Mouse (Mus musculus) MEL (cell line): Measurements from ENCODE around the gene Lrit3. TPM values are rescaled to one million over a fixed set of nuclear protein-coding genes. Genes with fewer than 3 reads are reported as not detected.

Experiments
- DNase-seq: peaks from one replicate; pipeline ENCODE4 v3.0.0; 2011; ENCODE audit warnings: low read depth, low spot score
- H3K27ac ChIP-seq: 2 replicates; pipeline ENCODE4 v1.5.1; 2012; ENCODE audit warnings: low read depth, mild to moderate bottlenecking, control low read depth, low read length, moderate library complexity; ENCODE audit not compliant: control insufficient read depth
- H3K27me3 ChIP-seq, 2 experiments: fragments of 150-350 bp in 1 of 2; sonication (generic) in 1 of 2; 2 replicates each; pipeline ENCODE4 v1.6.1; 2012; ENCODE audit warnings: low read length in 2 of 2, mild to moderate bottlenecking in 2 of 2, improper control_type of control experiment in 1 of 2, moderate library complexity in 1 of 2; ENCODE audit not compliant: insufficient read depth in 2 of 2, control insufficient read depth in 1 of 2
- H3K36me3 ChIP-seq, 2 experiments: 2 replicates each; pipeline ENCODE4 v1.6.1; 2012 to 2014; ENCODE audit warnings: low read length in 2 of 2, improper control_type of control experiment in 1 of 2, inconsistent platforms in 1 of 2, mild to moderate bottlenecking in 1 of 2; ENCODE audit not compliant: insufficient read depth in 2 of 2, control insufficient read depth in 1 of 2
- H3K4me1 ChIP-seq, 2 experiments: fragments of 150-350 bp in 1 of 2; sonication (generic) in 1 of 2; 2 replicates each; pipeline ENCODE4 v1.6.1; 2012; ENCODE audit warnings: low read length in 2 of 2, improper control_type of control experiment in 1 of 2, mild to moderate bottlenecking in 1 of 2; ENCODE audit not compliant: insufficient read depth in 2 of 2, control insufficient read depth in 1 of 2
- H3K4me3 ChIP-seq, 2 experiments: fragments of 150-350 bp in 1 of 2; sonication (generic) in 1 of 2; 2 replicates each; pipeline ENCODE4 v1.5.1; 2012; ENCODE audit warnings: low read depth in 2 of 2, low read length in 2 of 2, mild to moderate bottlenecking in 2 of 2, moderate library complexity in 2 of 2, control low read depth in 1 of 2, improper control_type of control experiment in 1 of 2; ENCODE audit not compliant: control insufficient read depth in 1 of 2, insufficient read depth in 1 of 2
- H3K79me2 ChIP-seq: 2 replicates; pipeline ENCODE4 v1.6.1; 2012; ENCODE audit warnings: mild to moderate bottlenecking, low read length, moderate library complexity; ENCODE audit not compliant: control insufficient read depth, poor library complexity, insufficient read depth
- H3K9ac ChIP-seq: 2 replicates; pipeline ENCODE4 v1.6.1; 2012; ENCODE audit warnings: low read depth, mild to moderate bottlenecking, control low read depth, low read length, moderate library complexity; ENCODE audit not compliant: control insufficient read depth, poor library complexity, severe bottlenecking
- H3K9me3 ChIP-seq: fragments of 150-350 bp; sonication (generic); replicated peaks from 2 replicates; pipeline ENCODE4 v1.6.1; 2012; ENCODE audit warnings: mild to moderate bottlenecking, low read length, improper control_type of control experiment, moderate library complexity; ENCODE audit not compliant: insufficient read depth
- BHLHE40 ChIP-seq: IDR thresholded peaks from 2 replicates; pipeline ENCODE4 v1.6.1; 2012; ENCODE audit warnings: low read depth, mild to moderate bottlenecking, inconsistent platforms, low read length, improper control_type of control experiment, borderline replicate concordance
- CHD1 ChIP-seq: IDR thresholded peaks from 2 replicates; pipeline ENCODE4 v1.6.1; 2012; ENCODE audit warnings: low read depth, mild to moderate bottlenecking, inconsistent platforms, low read length, improper control_type of control experiment
- CHD2 ChIP-seq: IDR thresholded peaks from 2 replicates; pipeline ENCODE4 v1.6.1; 2011; ENCODE audit warnings: low read length, improper control_type of control experiment
- ELF1 ChIP-seq: IDR thresholded peaks from 2 replicates; pipeline ENCODE4 v1.6.1; 2014; ENCODE audit warnings: low read depth, mild to moderate bottlenecking, inconsistent platforms, low read length, improper control_type of control experiment, moderate library complexity
- EP300 ChIP-seq, 2 experiments: IDR thresholded peaks; 2 replicates each; pipeline ENCODE4 v1.6.1; 2011; ENCODE audit warnings: improper control_type of control experiment in 2 of 2, low read length in 2 of 2, low read depth in 1 of 2, mild to moderate bottlenecking in 1 of 2
- GABPA ChIP-seq: IDR thresholded peaks from 2 replicates; pipeline ENCODE4 v1.6.1; 2012; ENCODE audit warnings: low read depth, mild to moderate bottlenecking, inconsistent platforms, low read length, improper control_type of control experiment, moderate library complexity
- HCFC1 ChIP-seq: IDR thresholded peaks from 2 replicates; pipeline ENCODE4 v1.6.1; 2012; ENCODE audit warnings: low read depth, mild to moderate bottlenecking, inconsistent platforms, low read length, improper control_type of control experiment, moderate library complexity
- JUND ChIP-seq: IDR thresholded peaks from 2 replicates; pipeline ENCODE4 v1.6.1; 2011; ENCODE audit warnings: low read depth, mild to moderate bottlenecking, improper control_type of control experiment, low read length
- MAFK ChIP-seq: IDR thresholded peaks from 2 replicates; pipeline ENCODE4 v1.6.1; 2011; ENCODE audit warnings: low read depth, mild to moderate bottlenecking, low read length, improper control_type of control experiment, borderline replicate concordance
- MAZ ChIP-seq: IDR thresholded peaks from 2 replicates; pipeline ENCODE4 v1.6.1; 2012; ENCODE audit warnings: low read depth, mild to moderate bottlenecking, inconsistent platforms, low read length, improper control_type of control experiment
- MEF2A ChIP-seq: IDR thresholded peaks from 2 replicates; pipeline ENCODE4 v1.6.1; 2014; ENCODE audit warnings: low read depth, mild to moderate bottlenecking, inconsistent platforms, low read length, improper control_type of control experiment; ENCODE audit not compliant: poor library complexity, insufficient replicate concordance, severe bottlenecking; ENCODE audit errors: extremely low read depth
- MYB ChIP-seq: IDR thresholded peaks from 2 replicates; pipeline ENCODE4 v1.6.1; 2011; ENCODE audit warnings: mild to moderate bottlenecking, low read depth, low read length, improper control_type of control experiment
- MYC ChIP-seq: IDR thresholded peaks from 2 replicates; pipeline ENCODE4 v1.6.1; 2011; ENCODE audit warnings: low read depth, mild to moderate bottlenecking, low read length, improper control_type of control experiment, moderate library complexity
- POLR2A ChIP-seq, 2 experiments: IDR thresholded peaks; 2 replicates each; pipeline ENCODE4 v1.6.1; 2011 to 2012; ENCODE audit warnings: low read length in 2 of 2, mild to moderate bottlenecking in 2 of 2, control low read depth in 1 of 2, improper control_type of control experiment in 1 of 2, low read depth in 1 of 2, moderate library complexity in 1 of 2; ENCODE audit not compliant: control insufficient read depth in 1 of 2, insufficient read depth in 1 of 2, poor library complexity in 1 of 2
- POLR2AphosphoS5 ChIP-seq: IDR thresholded peaks from 2 replicates; pipeline ENCODE4 v1.6.1; 2012; ENCODE audit warnings: low read depth, borderline replicate concordance, mild to moderate bottlenecking, inconsistent platforms, low read length, moderate library complexity, mixed read lengths
- SIN3A ChIP-seq: IDR thresholded peaks from 2 replicates; pipeline ENCODE4 v1.6.1; 2012; ENCODE audit warnings: low read length, improper control_type of control experiment, inconsistent platforms
- TAL1 ChIP-seq: IDR thresholded peaks from 2 replicates; pipeline ENCODE4 v1.6.1; 2012; ENCODE audit warnings: mild to moderate bottlenecking, inconsistent platforms, low read length, moderate library complexity, mixed read lengths
- TBP ChIP-seq: IDR thresholded peaks from 2 replicates; pipeline ENCODE4 v1.8.0; 2011; ENCODE audit warnings: low read depth, low read length, improper control_type of control experiment
- ZNF384 ChIP-seq: IDR thresholded peaks from 2 replicates; pipeline ENCODE4 v1.6.1; 2012; ENCODE audit warnings: low read depth, mild to moderate bottlenecking, inconsistent platforms, low read length, improper control_type of control experiment
- polyA plus RNA-seq, 2 experiments: library from polyadenylated mRNA; stranded (reverse) in 1 of 2; unstranded in 1 of 2; fragments of >175 nt in 1 of 2; fragments of >200 nt in 1 of 2; gene quantifications; 2 replicates each; pipeline versions ENCODE4 v1.2.1 to v1.2.4; 2012; ENCODE audit warnings: low replicate concordance in 2 of 2, low read depth in 1 of 2; ENCODE audit not compliant: insufficient read length in 2 of 2, insufficient read depth in 1 of 2, missing spikeins in 1 of 2
- total RNA-seq: library from RNA; depleted of rRNA; stranded (reverse); fragments of 300-350 nt; gene quantifications from 2 replicates; pipeline ENCODE4 v1.2.3, GENCODE M21; 2012

Gene Lrit3
- total and polyA plus RNA-seq, 3 experiments = not detected

- Histone ChIP-seq H3K27me3 (no peaks in the 10 kb centered on the region), H3K4me3 (no peak within 1 kb of the TSS), H3K4me1 (no peaks in the 10 kb centered on the region), H3K27ac (no peak within 1 kb of the TSS), H3K36me3 (no peaks in the 10 kb centered on the region; a peak in 1 of 4 replicates), H3K9me3 (no peaks in the 10 kb centered on the region), H3K79me2 (peaks cover 1% of the 10 kb centered on the region), H3K9ac (no peak within 1 kb of the TSS)
- DNase-seq = no peak
- TF ChIP-seq SIN3A = no peak
- TF ChIP-seq EP300 (IDR thresholded peaks at IDR 0.05; ENCODE audit: low read depth in 1 of 2, low read length in 2 of 2) = no peak
- TF ChIP-seq ELF1 = no peak
- TF ChIP-seq POLR2A (IDR thresholded peaks at IDR 0.05; ENCODE audit: control insufficient read depth in 1 of 2, insufficient read depth in 1 of 2, low read depth in 1 of 2, low read length in 2 of 2, poor library complexity in 1 of 2) = no peak
- no peak for TF ChIP-seq MEF2A
- TF ChIP-seq MYB = no peak
- no peak for TF ChIP-seq JUND
- no peak for TF ChIP-seq MAZ
- no peak for TF ChIP-seq BHLHE40
- no peak for TF ChIP-seq HCFC1
Measured at GRCm38 (mm10) chr3:129822206-129822775, 18.5 kb upstream of the Lrit3 start, which contains the start of gene Rrh. TSS of gene Rrh (minus strand) at chr3:129822587.

- no peak overlapping the region for H3K9ac ChIP-seq
- no peaks in the 10 kb centered on the region for H3K4me1 ChIP-seq
- no peaks in the 10 kb centered on the region; a peak in 1 of 4 replicates for H3K36me3 ChIP-seq
- no peaks in the 10 kb centered on the region for H3K27me3 ChIP-seq
- no peak overlapping the region for H3K27ac ChIP-seq
- no peak for DNase-seq
- H3K79me2 ChIP-seq = no peaks in the 10 kb centered on the region; the same call in 1 of the 2 replicates
- H3K4me3 ChIP-seq = no peak overlapping the region
- TF ChIP-seq CHD2 (no peak), CHD1 (no peak), JUND (no peak), MAZ (no peak), TAL1 (no peak), MYC (no peak), TBP (no peak), ZNF384 (no peak), EP300 (IDR thresholded peaks at IDR 0.05; ENCODE audit: low read depth in 1 of 2, low read length in 2 of 2) (no peak), POLR2AphosphoS5 (no peak), MAFK (no peak), GABPA (no peak)
- H3K9me3 ChIP-seq = no peaks in the 10 kb centered on the region
Measured at GRCm38 (mm10) chr3:129821736-129822135, 17.9 kb upstream of the Lrit3 start.
